Mouse (Mus musculus): ENCODE measurements around the gene Shc1. TPM values are rescaled to one million over a fixed set of nuclear protein-coding genes. Genes with fewer than 3 reads are reported as not detected.
A peak's percentile ranks its signal among the peaks of the same experiment; 100 is the strongest.

Shc1 gene
- total and polyA plus RNA-seq, 3 experiments, result 49.2 to 79.8 TPM; not detected in 1

GRCm38 (mm10) chr3:89378394-89379067 is 39.7 kb upstream of the Shc1 start (continued):
- TF ChIP-seq POLR2AphosphoS5 (IDR thresholded peaks at IDR 0.05; ENCODE audit: borderline replicate concordance, low read depth, low read length), result no peak
- TF ChIP-seq MAZ (IDR thresholded peaks at IDR 0.05; ENCODE audit: low read depth, low read length), result peak; percentile 85; the same call in 1 of the 2 replicates
- TF ChIP-seq SMC3 (IDR thresholded peaks at IDR 0.05; ENCODE audit: low read depth, low read length), result peak; percentile 74

GRCm38 (mm10) chr3:89379388-89380131 is 38.7 kb upstream of the Shc1 start:
- H3K4me3 ChIP-seq (ENCODE audit: control insufficient read depth in 1 of 2, insufficient read depth in 1 of 2, low read depth in 2 of 2, low read length in 2 of 2), result no peak overlapping the region
- H3K27me3 ChIP-seq (ENCODE audit: control insufficient read depth in 1 of 2, insufficient read depth in 2 of 2, low read length in 2 of 2), result no peaks in the 10 kb centered on the region
- H3K4me1 ChIP-seq (ENCODE audit: control insufficient read depth in 1 of 2, insufficient read depth in 2 of 2, low read length in 2 of 2), result peaks cover 0 to 6% of the 10 kb centered on the region in 2 experiments; a peak in 1 of 4 replicates
- H3K9ac ChIP-seq (ENCODE audit: control insufficient read depth, low read depth, low read length, poor library complexity, severe bottlenecking), result no peak overlapping the region
- DNase-seq (ENCODE audit: low read depth, low spot score), result no peak
- no peaks in the 10 kb centered on the region for H3K79me2 ChIP-seq (ENCODE audit: control insufficient read depth, insufficient read depth, low read length, poor library complexity)
- no peaks in the 10 kb centered on the region for H3K9me3 ChIP-seq (replicated peaks; ENCODE audit: insufficient read depth, low read length)
- no peaks in the 10 kb centered on the region for H3K36me3 ChIP-seq (ENCODE audit: control insufficient read depth in 1 of 2, insufficient read depth in 2 of 2, low read length in 2 of 2)
- H3K27ac ChIP-seq (ENCODE audit: control insufficient read depth, low read depth, low read length), result no peak overlapping the region
- TF ChIP-seq SIN3A (IDR thresholded peaks at IDR 0.05; ENCODE audit: low read length) (no peak), ELF1 (IDR thresholded peaks at IDR 0.05; ENCODE audit: low read depth, low read length) (no peak), POLR2A (IDR thresholded peaks at IDR 0.05; ENCODE audit: control insufficient read depth in 1 of 2, insufficient read depth in 1 of 2, low read depth in 1 of 2, low read length in 2 of 2, poor library complexity in 1 of 2) (no peak), RAD21 (IDR thresholded peaks at IDR 0.05; ENCODE audit: low read depth, low read length) (no peak), ZMIZ1 (IDR thresholded peaks at IDR 0.05; ENCODE audit: low read depth, low read length) (no peak), TCF12 (IDR thresholded peaks at IDR 0.05; ENCODE audit: low read depth, low read length) (no peak), CHD1 (IDR thresholded peaks at IDR 0.05; ENCODE audit: low read depth, low read length) (no peak), MAX (IDR thresholded peaks at IDR 0.05; ENCODE audit: low read length) (no peak), UBTF (IDR thresholded peaks at IDR 0.05; ENCODE audit: borderline replicate concordance, insufficient read depth, low read depth, low read length) (no peak), MAFK (IDR thresholded peaks at IDR 0.05; ENCODE audit: borderline replicate concordance, low read depth, low read length) (no peak), ETS1 (IDR thresholded peaks at IDR 0.05; ENCODE audit: low read depth, low read length) (no peak), USF1 (IDR thresholded peaks at IDR 0.05; ENCODE audit: low read depth, low read length) (no peak), MAZ (IDR thresholded peaks at IDR 0.05; ENCODE audit: low read depth, low read length) (no peak), RCOR1 (IDR thresholded peaks at IDR 0.05; ENCODE audit: low read depth, low read length) (no peak), JUND (IDR thresholded peaks at IDR 0.05; ENCODE audit: low read depth, low read length) (no peak), ZNF384 (IDR thresholded peaks at IDR 0.05; ENCODE audit: low read depth, low read length) (no peak)

Measured in MEL (cell line).